ENCODE assay signal across 7 mouse cellular contexts in genomic region chr2:84386563-84387393, GRCm38 (mm10). TPM values are rescaled to one million over a fixed set of nuclear protein-coding genes. Genes with fewer than 3 reads are reported as not detected.
DNase-seq lines count a peak whose midpoint lies in the region; ATAC-seq and TF ChIP-seq lines count a peak whose summit lies in the region.

No protein-coding gene starts in this region.

- no peak overlapping the region for H3K9ac ChIP-seq in liver, embryonic 13.5 days

- ATAC-seq in liver, embryonic 13.5 days (ENCODE audit: low read depth) = no peak

- no peak for TF ChIP-seq CTCF in bone marrow, adult 2 months (IDR thresholded peaks at IDR 0.05; ENCODE audit: control insufficient read depth, insufficient read depth, low read length)

- DNase-seq in Muller cell, postnatal 12 days (ENCODE audit: inconsistent ontology term) = peak; percentile 22
- DNase-seq in heart, postnatal 36 days = peak; percentile 38 to 48
- DNase-seq in liver, embryonic 13.5 days = no peak
- no peak for DNase-seq in spleen, postnatal 14 days (ENCODE audit: low spot score in 2 of 2)
- no peak for DNase-seq in layer of hippocampus, postnatal 10 days (ENCODE audit: low spot score in 2 of 2)
- no peak for DNase-seq in layer of hippocampus, postnatal 36 days

- peak overlapping the region; percentile 9 for H3K4me3 ChIP-seq in bone marrow, adult 2 months (replicated peaks; ENCODE audit: control insufficient read depth, low read depth, low read length)
- H3K4me3 ChIP-seq in liver, embryonic 13.5 days (replicated peaks) = peak overlapping the region; percentile 37

- TF ChIP-seq POLR2A in bone marrow, adult 2 months (IDR thresholded peaks at IDR 0.05; ENCODE audit: borderline replicate concordance, control insufficient read depth, low read depth, low read length) = no peak

- H3K27me3 ChIP-seq in liver, embryonic 13.5 days = no peaks in the 10 kb centered on the region

- H3K4me2 ChIP-seq in liver, embryonic 13.5 days = peak overlapping the region; percentile 52

- H3K9me3 ChIP-seq in liver, embryonic 13.5 days (replicated peaks) = no peaks in the 10 kb centered on the region

- intact Hi-C loops in heart, postnatal 36 days (cut with DNase I) = loop anchor here (2.0 kb wide), 3 partner anchors 38 to 202 kb away; partner anchors contain the start of gene Calcrl

- H3K4me1 ChIP-seq in bone marrow, adult 2 months (ENCODE audit: control insufficient read depth, insufficient read depth, low read length) = no peaks in the 10 kb centered on the region; the same call in 1 of the 2 replicates
- peaks cover 38% of the 10 kb centered on the region for H3K4me1 ChIP-seq in liver, embryonic 13.5 days (replicated peaks)

- 65% methylated on average over 18 of the region's 18 CpGs for WGBS in bone marrow, adult 2 months
- 57% methylated on average over 18 of the region's 18 CpGs for WGBS in liver, embryonic 13.5 days (ENCODE audit: insufficient replicate concordance)

- no peak overlapping the region; the same call in 1 of the 2 replicates for H3K27ac ChIP-seq in bone marrow, adult 2 months (ENCODE audit: control insufficient read depth, insufficient read depth, low read depth, low read length, poor library complexity)
- no peak overlapping the region for H3K27ac ChIP-seq in liver, embryonic 13.5 days

- H3K36me3 ChIP-seq in liver, embryonic 13.5 days = no peaks in the 10 kb centered on the region

RNA-seq across cellular contexts. Expression of gene Calcrl, which starts 38.4 kb away (rescaled TPM):
- polyA plus RNA-seq in bone marrow, adult 2 months (2011; ENCODE audit: insufficient read depth, insufficient read length, low replicate concordance, missing spikeins) = 0.79 and 3.7 TPM in 2 replicates
- 10 to 100 TPM; 29.2 to 31.4 TPM for total RNA-seq in heart, postnatal 36 days (2021)
- 11.5 and 18.7 TPM in 2 replicates for polyA plus RNA-seq in liver, embryonic 13.5 days (2015; fragmentation: Nextera tagmentation; extraction: Ambion mirVana)
- total RNA-seq in layer of hippocampus, postnatal 10 days (2021) = 10 to 100 TPM; 12.0 to 14.1 TPM
- 1 to 10 TPM; 7.5 to 8.0 TPM for total RNA-seq in layer of hippocampus, postnatal 36 days (2021)

Comparison
In these comparisons a context has a peak if more than half of its experiments do, and no peak if none do; other contexts are left out.
1. DNase-seq: peak in Muller cell, postnatal 12 days (single experiment) and heart, postnatal 36 days (2 of 2); none in liver, embryonic 13.5 days (single experiment), spleen, postnatal 14 days (0 of 2), layer of hippocampus, postnatal 10 days (0 of 2) and layer of hippocampus, postnatal 36 days (0 of 2).